Mouse (Mus musculus) liver, adult 2 months (tissue): ENCODE data around the gene Clip2. TPM values are rescaled to one million over a fixed set of nuclear protein-coding genes. Genes with fewer than 3 reads are reported as not detected.

ENCODE experiments used
- DNase-seq: peaks from one replicate; pipeline ENCODE4 v3.0.0-alpha.2; 2011; ENCODE audit warnings: low read depth, low spot score; ENCODE audit errors: extremely low read depth
- H3K27ac ChIP-seq: fragments of 200-500 bp; replicated peaks from 2 replicates; pipeline ENCODE4 v1.5.1; 2012; ENCODE audit warnings: low read depth, mild to moderate bottlenecking, control low read depth, inconsistent platforms, low read length; ENCODE audit not compliant: insufficient read depth
- H3K27me3 ChIP-seq: fragments of 200-500 bp; 2 replicates; pipeline ENCODE4 v1.6.1; 2012; ENCODE audit warnings: mild to moderate bottlenecking, moderate library complexity, low read length, inconsistent platforms; ENCODE audit not compliant: control insufficient read depth, insufficient read depth
- H3K36me3 ChIP-seq: fragments of 200-500 bp; 2 replicates; pipeline ENCODE4 v1.6.1; 2012; ENCODE audit warnings: low read length, inconsistent platforms; ENCODE audit not compliant: control insufficient read depth, insufficient read depth
- H3K4me1 ChIP-seq: fragments of 200-500 bp; 2 replicates; pipeline ENCODE4 v1.6.1; 2011; ENCODE audit warnings: low read length; ENCODE audit not compliant: control insufficient read depth, insufficient read depth
- H3K4me3 ChIP-seq: fragments of 200-500 bp; 2 replicates; pipeline ENCODE4 v1.5.1; 2011; ENCODE audit warnings: low read depth, mild to moderate bottlenecking, control low read depth, low read length, moderate library complexity; ENCODE audit not compliant: insufficient read depth
- H3K79me2 ChIP-seq: fragments of 200-500 bp; 2 replicates; pipeline ENCODE4 v1.6.1; 2012; ENCODE audit warnings: inconsistent platforms, mild to moderate bottlenecking, low read length, moderate library complexity; ENCODE audit not compliant: control insufficient read depth, insufficient read depth
- H3K9ac ChIP-seq: fragments of 200-500 bp; 2 replicates; pipeline ENCODE4 v1.6.1; 2012; ENCODE audit warnings: low read depth, mild to moderate bottlenecking, control low read depth, inconsistent platforms, low read length
- CTCF ChIP-seq: fragments of 200-500 bp; IDR thresholded peaks from 2 replicates; pipeline ENCODE4 v1.5.1; 2011; ENCODE audit warnings: low read depth, low read length, control low read depth
- POLR2A ChIP-seq: fragments of 200-500 bp; IDR thresholded peaks from 2 replicates; pipeline ENCODE4 v1.6.1; 2011; ENCODE audit warnings: low read length, control low read depth; ENCODE audit not compliant: insufficient read depth; ENCODE audit errors: extremely low read depth
- WGBS: fragments of 180-500 bp; shearing (Covaris S2); methylation state at CpG from one replicate; pipeline ENCODE4 v1.1.7; 2018; 5-methylcytosine and 5-hydroxymethylcytosine counted together
- polyA plus RNA-seq: library from polyadenylated mRNA; depleted of rRNA; stranded (reverse); fragments of >200 nt; gene quantifications from 2 replicates; pipeline ENCODE4 v1.2.3, GENCODE M21; 2012
- total RNA-seq: library from RNA; depleted of rRNA; stranded (reverse); fragments of >200 nt; gene quantifications from 2 replicates; pipeline ENCODE4 v1.2.3, GENCODE M21; 2014

The Clip2 gene
- total and polyA plus RNA-seq, 2 experiments, result 0.92 to 1.6 TPM

- TF ChIP-seq POLR2A (no peak), CTCF (no peak)
- peak; percentile 41 for DNase-seq
- Histone ChIP-seq H3K79me2 (0 out of 2 replicates have a peak, but pooled peaks cover 5% of the 10 kb centered on the region), H3K27me3 (no peaks in the 10 kb centered on the region), H3K4me3 (no peak overlapping the region), H3K36me3 (no peaks in the 10 kb centered on the region), H3K27ac (peak overlapping the region; percentile 37; the same call in 1 of the 2 replicates), H3K4me1 (peaks cover 14% of the 10 kb centered on the region), H3K9ac (no peak overlapping the region)
- 31% methylated on average over 20 of the region's 20 CpGs for WGBS
These were observed 3.4 kb upstream of the Clip2 start for GRCm38 (mm10) chr5:134555463-134556164.

DNA sequence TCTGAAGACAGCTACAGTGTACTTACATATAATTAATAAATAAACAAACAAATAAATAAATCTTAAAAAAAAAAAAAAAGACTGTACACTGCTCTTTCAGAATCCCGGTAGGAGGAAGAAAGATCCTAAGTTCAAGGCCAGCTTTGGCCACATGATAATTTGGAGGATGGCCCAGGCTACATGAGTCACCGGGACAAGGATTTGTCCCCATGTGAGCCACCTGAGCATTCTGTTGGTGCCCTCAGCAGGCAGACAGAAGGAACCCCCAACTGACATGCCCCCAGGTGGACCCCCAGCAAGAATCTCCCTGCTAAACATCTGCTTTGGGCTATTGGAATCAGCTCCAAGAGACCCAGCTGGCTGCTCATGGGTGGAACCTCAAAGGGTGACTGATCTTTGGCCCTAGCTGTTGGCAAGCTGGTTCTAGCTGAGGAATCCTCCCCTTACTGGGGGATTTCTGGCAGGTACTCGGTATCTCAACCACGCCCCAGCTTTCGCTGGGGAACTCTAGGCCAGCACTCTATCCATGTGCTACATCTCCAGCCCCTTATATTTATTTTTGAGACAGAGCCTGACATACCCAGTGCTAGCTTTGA is 1.8 kb upstream of the Clip2 start:
- H3K27ac ChIP-seq, result no peak overlapping the region
- H3K27me3 ChIP-seq, result no peaks in the 10 kb centered on the region
- peaks cover 15% of the 10 kb centered on the region for H3K4me1 ChIP-seq
- H3K9ac ChIP-seq, result no peak overlapping the region
- no peaks in the 10 kb centered on the region for H3K36me3 ChIP-seq
- WGBS, result 34% methylated on average over 5 of the region's 5 CpGs
- DNase-seq, result peak; percentile 71
- no peak for TF ChIP-seq CTCF
- TF ChIP-seq POLR2A, result no peak
- no peak overlapping the region for H3K4me3 ChIP-seq
- H3K79me2 ChIP-seq, result peaks cover 8% of the 10 kb centered on the region; the same call in 1 of the 2 replicates

DNA sequence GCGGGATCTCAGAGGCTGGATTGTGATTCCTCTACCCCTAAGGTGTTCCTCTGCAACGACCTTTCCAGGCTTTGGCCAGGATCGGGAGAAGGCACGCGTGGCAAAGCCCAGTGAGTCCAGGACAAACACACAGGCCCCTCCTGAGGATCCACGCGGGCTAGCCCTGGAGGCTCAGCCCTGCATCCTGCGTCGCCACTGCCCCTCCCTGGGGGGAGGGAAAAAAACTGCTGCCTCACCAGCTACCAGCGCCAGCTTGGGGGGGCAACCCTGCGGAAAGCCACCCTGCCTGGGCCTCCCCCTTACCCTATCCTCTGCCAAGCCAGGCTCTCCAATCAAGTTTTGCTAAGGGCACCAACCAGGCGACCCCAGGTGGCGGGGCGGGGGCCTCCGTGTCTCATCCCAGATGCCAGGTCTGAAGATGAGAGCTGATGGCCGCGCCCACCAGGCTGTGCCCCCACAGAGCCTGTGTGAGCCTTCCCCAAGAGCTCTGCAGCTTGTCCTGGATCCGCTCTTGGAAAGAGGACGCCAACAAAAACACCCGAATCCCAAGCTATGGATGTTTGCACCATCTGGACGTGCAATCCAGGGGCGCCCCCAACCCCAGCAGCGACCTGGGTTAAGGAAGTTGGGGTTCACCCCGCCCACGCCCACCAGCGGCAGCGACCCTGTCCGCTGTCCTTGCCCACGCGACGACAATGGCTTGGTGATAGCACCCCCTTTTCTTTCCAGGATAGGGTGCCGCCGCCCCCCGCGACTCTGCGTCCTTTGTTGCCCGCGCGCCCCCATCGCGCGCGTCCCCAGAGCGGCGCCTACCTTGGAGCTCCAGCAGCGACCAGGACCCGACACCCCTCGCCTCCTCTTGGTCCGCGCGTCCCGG is 763 bp downstream of the Clip2 start:
- TF ChIP-seq POLR2A (no peak), CTCF (no peak)
- 8% methylated on average over 52 of the region's 52 CpGs for WGBS
- no peak for DNase-seq
- H3K79me2 ChIP-seq, result peaks cover 8% of the 10 kb centered on the region; the same call in 1 of the 2 replicates
- no peaks in the 10 kb centered on the region for H3K36me3 ChIP-seq
- H3K4me3 ChIP-seq, result peak overlapping the region; percentile 92
- H3K9ac ChIP-seq, result peak overlapping the region; percentile 92
- no peaks in the 10 kb centered on the region for H3K27me3 ChIP-seq
- H3K4me1 ChIP-seq, result peaks cover 15% of the 10 kb centered on the region
- H3K27ac ChIP-seq, result peak overlapping the region; percentile 65

DNA sequence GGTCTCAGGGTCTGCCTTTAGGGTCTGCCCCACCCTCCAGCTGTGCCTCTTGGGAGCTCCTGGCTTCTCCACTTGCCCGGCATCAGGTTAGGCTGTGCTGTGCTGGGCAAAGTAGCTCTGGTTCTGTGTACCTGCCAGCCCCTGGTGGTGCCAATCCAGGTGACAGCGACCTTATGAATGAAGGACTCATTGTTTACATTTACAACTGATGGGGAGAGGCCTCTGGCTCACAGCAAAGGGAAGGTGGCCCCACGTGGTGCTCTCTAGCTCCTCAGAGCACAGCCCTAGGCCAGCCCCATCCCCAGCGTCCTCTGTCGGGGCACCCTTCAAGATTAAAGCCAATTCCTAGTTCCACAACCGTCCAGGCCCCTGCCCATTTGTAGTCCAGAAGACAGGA is 1.4 kb downstream of the Clip2 start:
- no peak for DNase-seq
- peak overlapping the region; percentile 92 for H3K9ac ChIP-seq
- H3K4me3 ChIP-seq, result peak overlapping the region; percentile 92
- H3K36me3 ChIP-seq, result no peaks in the 10 kb centered on the region
- peaks cover 15% of the 10 kb centered on the region for H3K4me1 ChIP-seq
- no peaks in the 10 kb centered on the region for H3K27me3 ChIP-seq
- TF ChIP-seq CTCF (0 out of 2 replicates have a peak, but pooled peaks have one; percentile 1), POLR2A (no peak)
- 32% methylated on average over 6 of the region's 6 CpGs for WGBS
- H3K27ac ChIP-seq, result no peak overlapping the region
- H3K79me2 ChIP-seq, result peaks cover 8% of the 10 kb centered on the region; the same call in 1 of the 2 replicates

DNA sequence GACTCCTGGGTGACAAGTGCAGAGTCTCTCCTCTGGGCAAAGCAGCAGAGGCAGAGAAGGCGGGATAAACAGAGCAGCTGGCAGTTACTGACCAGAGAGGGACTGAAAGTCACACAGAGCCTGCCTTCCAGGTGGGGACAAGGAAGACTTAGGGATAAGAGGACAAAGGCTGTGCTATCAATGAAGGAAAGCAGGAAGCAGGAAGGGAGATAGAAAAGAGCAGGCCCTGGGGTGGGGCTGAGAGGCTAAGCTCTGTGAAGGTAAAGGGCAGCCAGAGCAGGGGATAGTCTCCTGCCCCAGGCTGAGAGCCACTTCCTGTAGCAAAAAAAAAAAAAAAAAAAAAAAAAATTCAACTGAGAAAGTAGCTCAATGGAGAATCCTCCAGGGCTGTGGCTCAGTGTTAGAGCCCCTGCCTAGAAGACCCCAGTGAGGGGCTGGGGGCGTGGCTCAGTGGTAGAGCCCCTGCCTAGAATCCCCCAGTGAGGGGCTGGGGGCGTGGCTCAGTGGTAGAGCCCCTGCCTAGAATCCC is 2.5 kb downstream of the Clip2 start:
- Histone ChIP-seq H3K4me1 (peaks cover 15% of the 10 kb centered on the region), H3K4me3 (no peak overlapping the region), H3K36me3 (no peaks in the 10 kb centered on the region), H3K27me3 (no peaks in the 10 kb centered on the region), H3K9ac (no peak overlapping the region), H3K79me2 (peaks cover 8% of the 10 kb centered on the region; the same call in 1 of the 2 replicates), H3K27ac (no peak overlapping the region)
- no peak for DNase-seq
- TF ChIP-seq POLR2A (no peak), CTCF (no peak)
- 85% methylated on average over 3 of the region's 3 CpGs for WGBS
